Mouse (Mus musculus): ENCODE measurements around the gene Ap2a1.
A peak's percentile ranks its signal among the peaks of the same experiment; 100 is the strongest.

Gene Ap2a1

DNA sequence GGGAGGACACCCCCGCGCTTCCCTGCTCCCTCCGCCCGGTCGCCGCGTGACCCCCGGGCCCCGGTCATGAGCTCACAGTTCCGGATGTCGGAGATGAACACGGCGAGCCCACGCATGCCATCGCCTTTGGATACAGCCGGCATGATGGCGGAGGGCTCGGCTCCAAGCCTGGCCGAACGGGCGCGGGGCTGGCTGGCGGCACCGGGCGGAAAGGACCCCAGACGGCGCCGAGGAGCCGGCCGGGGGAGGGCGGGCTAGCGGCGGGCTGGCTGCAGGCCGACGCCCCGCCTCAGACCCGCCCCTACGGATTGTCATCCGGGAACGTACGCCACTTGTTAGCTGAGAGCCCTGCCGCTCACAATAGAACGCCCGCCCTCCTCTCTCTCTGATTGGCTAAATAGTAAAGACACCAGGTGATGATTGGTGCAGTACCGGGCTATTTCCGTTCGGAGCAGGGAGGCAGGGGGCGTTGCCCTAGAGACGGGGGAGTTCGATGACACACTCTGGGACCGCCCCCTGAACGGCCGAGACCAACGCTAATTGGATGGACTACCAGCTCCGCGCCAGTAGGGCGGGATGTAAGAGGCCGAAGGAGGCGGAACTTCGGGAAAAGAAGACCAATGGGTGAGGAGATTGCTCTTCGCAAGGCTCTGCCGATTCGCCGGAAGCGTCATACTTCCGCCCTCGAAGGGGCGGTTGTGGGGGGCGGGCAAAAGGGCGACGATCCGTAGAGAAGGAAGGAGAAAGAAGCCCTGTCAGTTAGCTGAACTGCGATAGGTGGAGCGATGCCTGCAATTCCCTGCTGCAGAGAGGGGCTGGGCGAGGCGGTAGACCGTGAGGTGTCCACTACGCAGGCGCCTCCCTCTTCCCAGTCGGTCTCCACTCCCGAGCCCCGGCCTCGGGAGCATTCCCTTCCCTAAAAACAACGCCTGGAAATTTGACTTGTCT lies at the start of gene Ap2a1:
Ap2a1 (minus strand) TSS at position 293 of the 948 bp plus-strand sequence.
- peak; percentile 100 for DNase-seq (ENCODE audit: low read depth, low spot score)

DNA sequence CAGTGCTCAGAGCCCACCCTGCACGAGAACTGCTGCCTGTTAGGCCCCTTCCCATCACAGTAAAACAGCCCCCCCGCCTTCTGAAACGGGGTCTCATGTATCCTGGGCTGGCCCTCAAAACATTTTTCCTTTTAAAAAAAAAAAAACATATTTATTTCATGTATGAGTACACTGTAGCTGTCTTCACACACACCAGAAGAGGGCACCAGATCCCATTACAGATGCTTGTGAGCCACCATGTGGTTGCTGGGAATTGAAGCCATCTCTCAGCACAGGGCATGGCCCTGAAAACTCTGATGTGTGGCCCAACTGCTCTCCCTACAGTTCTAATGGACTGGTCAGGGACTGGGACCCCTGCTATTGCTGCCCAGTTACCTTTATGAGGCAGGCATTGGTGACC lies 49.0 kb upstream of the Ap2a1 start:
- DNase-seq (ENCODE audit: low read depth, low spot score) = no peak

DNA sequence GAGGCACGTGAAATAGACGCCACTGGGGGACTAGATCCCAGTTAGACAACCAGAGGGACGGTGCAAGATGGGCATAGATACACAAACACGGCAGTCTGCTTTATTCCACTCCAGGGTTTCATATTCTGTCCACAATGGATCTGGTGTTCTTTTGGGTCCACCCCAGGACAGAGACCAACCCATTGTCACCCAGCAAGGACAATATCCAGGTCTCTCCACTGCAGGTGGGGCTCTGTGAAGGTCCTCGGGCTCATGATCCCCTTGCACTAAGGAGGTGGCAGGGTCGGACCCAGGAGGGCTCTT lies 45.8 kb upstream of the Ap2a1 start:
- DNase-seq (ENCODE audit: low read depth, low spot score) = no peak

DNA sequence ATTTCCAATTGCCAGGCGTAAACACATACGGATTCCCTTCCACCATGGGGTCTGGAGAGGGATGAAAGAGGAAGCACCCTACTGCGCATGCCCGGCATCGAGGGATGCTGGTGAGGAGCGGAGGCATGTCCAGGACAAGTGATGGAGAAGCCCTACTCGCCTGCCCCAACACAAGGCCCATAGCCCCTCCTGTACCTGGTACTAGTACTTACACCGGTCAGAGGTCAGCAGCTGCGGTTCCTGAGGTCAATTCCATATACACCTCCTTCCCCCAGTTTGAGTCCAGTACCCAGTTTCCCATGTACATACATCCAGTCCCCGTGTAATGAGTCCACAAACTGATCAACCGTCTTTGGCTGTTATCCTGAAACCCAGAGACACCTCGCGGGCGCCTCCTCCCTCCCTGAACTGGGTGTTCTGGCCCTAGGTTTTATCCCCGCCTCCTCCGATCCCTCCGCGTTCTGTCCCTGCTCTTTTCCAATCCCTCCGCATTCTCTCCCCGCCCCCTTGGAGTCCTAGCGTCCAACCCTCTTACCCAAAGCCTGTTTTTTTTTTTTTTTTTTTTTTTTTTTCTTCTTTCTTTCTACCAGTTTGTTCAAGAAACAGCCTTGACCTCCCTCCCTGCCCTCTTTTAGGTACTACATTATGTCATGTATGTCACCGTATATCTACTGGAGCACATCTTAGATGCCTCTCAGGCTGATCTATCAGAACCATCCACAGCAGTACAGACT lies 45.3 kb upstream of the Ap2a1 start, which contains the start of gene Cpt1c:
Cpt1c (minus strand) TSS at position 469 of the 734 bp plus-strand sequence.
- DNase-seq (ENCODE audit: low read depth, low spot score) = no peak

DNA sequence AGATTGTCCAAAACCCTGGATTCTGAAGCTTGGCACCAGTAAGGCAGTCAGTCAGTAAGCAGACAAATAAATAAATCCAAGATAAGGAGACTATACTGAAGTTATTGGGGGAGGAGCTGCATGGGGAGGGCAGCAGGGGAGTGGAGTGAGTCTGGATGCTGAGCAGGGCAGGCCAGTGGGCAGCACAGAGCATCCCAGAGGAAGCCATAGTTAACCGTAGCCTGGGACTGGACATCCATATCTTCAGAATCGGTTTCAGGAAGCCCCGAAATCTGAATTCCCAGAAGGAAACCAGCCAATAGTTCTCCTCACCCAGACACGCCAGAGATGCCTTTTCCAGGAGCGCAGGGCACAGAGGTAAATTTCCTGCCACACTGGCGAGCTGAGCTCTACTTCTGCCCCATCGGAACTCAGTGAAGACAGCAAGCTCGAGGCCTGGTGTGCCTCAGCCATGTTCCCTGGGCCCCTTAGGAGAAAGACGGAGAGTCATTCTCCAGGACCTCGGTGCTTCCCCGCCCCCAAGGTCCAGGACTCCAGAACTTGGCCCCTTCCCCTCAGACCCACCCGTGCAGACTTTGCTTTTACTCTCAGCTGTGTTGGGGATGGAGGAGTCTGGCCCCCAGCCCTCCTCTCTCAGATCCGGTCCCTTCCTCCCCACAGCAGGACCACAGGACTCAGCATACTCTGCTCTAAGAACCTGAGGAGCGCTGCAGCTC lies 44.3 kb upstream of the Ap2a1 start:
- no peak for DNase-seq (ENCODE audit: low read depth, low spot score)

DNA sequence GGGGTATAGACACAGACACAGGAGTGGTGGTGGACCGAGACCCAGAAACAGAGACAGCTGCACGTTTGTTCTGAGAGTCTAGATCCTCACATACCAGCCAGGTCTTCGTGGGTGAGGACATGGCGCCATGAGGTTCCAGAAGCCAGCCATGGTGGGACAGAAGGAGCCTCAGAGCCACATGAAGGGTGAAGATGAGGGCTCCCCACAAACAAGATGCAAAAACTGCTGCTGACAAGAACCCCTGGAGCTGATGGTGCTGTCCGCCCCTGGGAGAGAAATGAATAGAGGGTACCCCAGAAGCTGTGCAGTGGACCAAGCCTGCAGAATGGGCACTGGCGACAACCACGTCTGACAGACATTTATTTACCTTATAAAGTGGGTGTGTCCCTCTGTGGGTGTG lies 41.8 kb upstream of the Ap2a1 start:
- DNase-seq (ENCODE audit: low read depth, low spot score) = no peak

DNA sequence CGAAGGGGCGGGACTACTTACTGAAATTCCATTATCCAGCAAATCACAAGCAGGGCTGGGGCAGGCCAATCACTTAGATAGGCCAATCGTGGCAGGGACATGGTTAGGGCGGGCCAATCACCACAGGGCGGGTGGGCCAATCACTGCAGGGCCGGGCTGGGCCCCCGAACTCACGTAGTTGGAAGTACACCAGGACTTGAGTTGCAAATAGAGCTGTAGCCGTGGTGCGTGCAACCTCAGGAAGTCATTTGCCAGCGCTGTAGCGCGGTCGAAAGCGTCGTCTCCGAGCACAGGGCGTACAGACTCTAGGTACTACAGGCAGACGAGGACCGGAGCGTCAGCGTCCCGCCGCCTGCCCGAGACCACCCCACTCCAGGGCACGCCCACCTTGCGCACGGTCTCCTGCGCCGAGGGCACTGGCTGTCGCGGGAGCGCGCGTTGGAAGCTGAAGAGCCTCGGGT lies 41.0 kb upstream of the Ap2a1 start:
- peak; percentile 86 for DNase-seq (ENCODE audit: low read depth, low spot score)

DNA sequence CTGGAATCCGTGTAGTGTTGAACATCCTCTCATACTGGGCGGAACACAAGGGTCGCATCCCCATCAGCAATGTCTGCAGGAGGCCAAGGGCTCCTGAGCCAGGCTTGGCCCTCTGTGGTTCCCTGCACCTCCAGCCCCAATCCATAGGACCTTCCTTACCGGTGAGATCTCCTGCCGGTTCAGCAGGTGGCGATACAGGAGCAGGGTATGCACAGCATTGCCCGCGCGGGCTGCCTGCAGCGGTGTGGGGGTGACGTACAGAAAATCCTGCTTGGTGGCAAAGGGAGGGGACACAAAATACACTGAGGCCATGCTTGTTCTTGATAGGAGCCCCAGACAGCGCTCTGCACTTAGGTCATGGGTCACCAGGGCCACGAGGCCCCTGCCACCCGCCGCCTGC lies 37.3 kb upstream of the Ap2a1 start:
- no peak for DNase-seq (ENCODE audit: low read depth, low spot score)

DNA sequence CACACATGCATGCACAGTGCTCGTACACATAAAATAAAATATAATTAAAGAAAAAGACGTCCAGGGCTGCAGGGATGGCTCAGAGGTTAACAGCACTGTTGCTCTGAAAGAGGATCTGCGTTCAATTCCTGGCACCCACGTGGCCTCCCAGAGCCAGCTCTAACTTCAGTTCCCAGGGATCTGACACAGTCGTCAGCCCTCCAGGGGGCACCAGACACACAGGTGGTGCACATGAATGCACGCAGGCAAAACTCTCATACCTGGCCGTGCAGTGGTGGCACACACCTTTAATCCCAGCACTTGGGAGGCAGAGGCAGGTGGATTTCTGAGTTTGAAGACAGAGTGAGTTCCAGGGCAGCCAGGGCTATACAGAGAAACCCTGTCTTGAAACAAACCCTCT lies 36.7 kb upstream of the Ap2a1 start:
- DNase-seq (ENCODE audit: low read depth, low spot score) = no peak

DNA sequence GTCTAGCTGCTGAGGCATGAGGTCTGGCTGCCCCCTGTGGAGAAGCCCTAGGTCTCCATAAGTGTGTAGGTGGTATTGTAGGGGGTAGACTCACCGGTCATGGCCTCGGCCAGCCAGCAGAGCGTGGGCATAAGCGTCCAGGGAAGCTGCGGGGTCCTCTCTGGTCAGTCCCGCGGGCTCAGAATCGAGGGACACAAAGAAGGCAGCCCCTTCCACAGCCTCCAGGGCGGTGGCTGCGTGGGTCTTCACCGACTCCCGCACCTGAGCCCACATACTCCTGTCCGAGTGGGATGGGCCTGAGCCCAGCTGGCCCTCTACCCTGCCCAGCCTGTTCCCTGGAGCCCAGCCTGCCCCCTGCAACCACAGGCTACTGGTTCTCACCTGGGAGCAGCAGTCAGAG lies 35.7 kb upstream of the Ap2a1 start:
- DNase-seq (ENCODE audit: low read depth, low spot score) = no peak

DNA sequence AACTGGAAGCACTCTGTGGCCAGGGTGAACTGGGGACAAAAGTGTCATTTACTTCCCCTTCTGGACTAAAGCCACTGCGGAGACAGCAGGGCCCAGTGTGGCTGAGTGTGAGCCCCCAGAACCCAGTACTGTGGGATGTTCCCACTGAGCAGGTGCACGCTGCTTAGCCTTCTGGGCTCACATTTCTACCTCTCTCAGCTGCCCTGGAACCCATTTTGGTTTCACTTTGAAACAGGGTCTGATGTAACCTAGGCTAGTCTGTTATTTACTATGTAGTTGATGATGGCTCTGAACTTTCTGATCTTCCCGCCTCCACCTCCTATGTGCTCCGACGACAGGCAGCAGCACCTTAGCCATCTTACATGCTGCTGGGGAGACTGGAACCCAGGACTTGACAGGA lies 33.5 kb upstream of the Ap2a1 start:
- DNase-seq (ENCODE audit: low read depth, low spot score) = no peak

DNA sequence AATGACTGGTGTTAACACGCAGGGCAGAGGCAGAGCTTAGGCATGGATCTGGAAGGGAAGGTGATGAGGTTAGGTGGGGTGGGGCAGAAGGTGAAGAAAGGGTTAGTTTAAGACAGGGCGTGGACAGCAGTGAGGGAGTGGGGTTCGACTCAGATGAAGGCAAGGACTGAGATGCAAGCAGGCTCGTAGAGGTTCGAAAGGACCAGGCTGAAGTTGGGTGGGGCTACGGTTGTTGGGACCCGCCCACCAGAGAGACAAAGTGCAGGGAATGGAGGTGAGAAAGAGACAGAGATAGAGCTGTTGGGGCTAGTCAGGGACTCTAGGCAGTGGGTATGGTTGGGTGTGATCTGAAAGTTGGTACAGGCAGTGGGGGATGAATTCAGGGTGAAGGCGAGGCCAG lies 33.0 kb upstream of the Ap2a1 start:
- DNase-seq (ENCODE audit: low read depth, low spot score) = no peak

DNA sequence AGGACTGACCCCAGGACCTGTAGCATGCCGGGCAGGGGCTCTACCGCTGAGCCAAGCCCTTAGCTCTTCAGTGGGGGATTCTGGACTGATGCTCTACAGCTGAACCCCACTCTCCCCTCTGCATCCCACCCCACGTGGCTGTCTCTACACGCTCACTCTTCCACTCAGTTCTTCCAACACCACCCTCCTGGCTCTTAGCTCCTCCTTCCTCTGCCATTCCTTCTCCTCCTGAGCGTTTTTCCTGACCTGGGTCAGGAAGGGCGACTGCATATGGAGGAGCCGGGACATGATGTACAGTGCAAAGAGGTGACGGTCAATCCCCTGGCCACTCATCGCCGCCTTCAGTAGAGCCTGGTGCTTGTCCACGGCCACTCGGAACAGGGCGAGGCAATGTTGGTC lies 31.2 kb upstream of the Ap2a1 start:
- no peak for DNase-seq (ENCODE audit: low read depth, low spot score)

DNA sequence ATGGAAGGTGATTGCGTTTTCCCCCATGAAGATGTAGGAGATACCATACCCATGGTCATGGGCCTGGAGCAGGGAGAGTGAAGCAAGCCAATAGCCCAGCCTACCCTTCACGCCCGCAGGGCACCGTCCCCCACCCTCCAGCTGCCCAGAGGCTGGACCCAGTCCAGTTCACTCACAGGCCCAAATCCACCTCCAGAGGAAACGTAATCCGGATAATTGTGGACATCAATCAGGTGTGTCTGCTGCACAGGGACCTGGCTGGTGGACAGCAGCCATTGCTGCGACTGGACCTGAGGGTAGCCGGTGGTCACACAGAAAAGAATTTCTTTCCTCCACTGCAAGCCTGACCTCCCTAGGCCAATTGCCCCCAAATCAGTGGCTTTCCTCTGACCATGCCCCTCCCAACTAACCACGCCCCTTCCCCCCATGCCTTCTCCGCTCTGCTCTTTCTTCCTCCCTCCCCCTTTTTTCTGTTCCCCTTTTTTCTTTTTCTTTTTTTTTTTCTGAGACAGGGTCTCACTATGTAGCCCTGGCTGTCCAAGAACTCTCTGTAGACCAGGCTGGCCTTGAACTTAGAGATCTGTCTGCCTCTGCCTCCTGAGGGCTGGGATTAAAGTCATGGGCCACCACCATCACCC lies 30.7 kb upstream of the Ap2a1 start:
- DNase-seq (ENCODE audit: low read depth, low spot score) = no peak

DNA sequence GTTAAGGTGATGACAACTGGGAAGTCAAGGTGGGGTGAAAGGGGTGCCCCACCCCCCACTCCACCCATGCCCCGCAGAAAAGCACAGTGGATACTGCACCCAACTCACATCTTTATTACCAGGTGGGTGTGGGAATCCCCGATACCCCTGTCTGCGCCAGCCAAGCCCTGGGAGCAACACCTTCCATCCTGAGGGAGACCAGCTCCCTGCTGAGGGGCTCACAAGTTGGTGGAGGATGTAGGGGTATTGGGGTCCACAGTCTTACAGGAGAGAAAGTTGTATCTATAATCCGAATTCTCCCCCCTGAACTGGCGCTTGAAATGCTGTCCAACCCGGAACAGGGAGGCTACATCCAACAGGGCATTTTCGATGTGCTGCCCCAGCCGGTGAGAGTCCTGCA lies 30.0 kb upstream of the Ap2a1 start:
- no peak for DNase-seq (ENCODE audit: low read depth, low spot score)

DNA sequence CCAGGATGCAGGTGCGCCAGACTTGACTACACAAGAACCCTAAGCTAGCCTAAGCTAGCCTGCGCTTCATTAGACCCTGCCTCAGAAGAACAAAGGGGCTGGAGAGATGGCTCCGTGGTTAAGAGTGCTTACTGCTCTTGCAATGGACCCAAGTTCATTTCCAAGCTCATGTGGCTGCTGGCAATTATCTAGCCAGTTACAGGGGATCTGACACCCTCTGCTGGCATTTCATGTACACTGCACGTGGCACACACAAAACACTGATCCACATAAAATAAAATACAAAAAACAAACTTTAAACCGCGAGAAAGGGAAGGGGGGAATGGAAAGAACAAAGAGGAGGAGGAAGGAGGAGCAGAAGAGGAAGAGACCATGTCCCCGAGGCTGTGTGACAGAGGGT lies 28.9 kb upstream of the Ap2a1 start:
- DNase-seq (ENCODE audit: low read depth, low spot score) = no peak

DNA sequence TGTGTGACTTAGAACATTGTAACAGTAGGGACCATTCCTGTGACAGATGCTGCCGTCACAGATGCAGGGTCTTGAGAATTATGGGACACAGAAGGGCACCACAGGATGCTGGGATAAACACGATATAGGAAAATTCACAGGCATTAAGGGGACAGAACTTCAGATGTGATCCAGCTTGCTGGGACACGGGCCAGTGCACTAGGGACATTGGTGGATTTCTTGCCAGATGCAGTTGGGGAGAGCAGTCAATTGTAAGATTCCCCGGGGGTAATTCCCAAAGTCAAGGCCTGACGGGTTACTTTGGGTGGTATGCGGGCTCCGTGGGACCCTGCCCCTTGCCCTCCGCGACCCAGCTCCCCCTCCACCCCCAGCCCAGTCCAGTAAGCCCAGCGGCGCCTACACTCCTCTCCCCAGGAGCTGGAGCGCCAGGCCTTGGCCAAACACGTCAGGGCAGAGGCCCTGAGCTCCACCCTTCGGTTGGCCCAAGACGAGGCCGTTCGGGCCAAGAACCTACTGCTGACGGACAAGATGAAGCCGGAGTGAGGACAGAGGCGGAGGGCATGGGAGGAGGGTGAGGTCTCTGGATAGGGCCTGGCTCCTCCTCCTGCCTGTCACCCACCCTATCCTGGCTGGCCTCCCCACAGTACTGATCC lies 28.0 kb upstream of the Ap2a1 start:
- DNase-seq (ENCODE audit: low read depth, low spot score) = no peak

DNA sequence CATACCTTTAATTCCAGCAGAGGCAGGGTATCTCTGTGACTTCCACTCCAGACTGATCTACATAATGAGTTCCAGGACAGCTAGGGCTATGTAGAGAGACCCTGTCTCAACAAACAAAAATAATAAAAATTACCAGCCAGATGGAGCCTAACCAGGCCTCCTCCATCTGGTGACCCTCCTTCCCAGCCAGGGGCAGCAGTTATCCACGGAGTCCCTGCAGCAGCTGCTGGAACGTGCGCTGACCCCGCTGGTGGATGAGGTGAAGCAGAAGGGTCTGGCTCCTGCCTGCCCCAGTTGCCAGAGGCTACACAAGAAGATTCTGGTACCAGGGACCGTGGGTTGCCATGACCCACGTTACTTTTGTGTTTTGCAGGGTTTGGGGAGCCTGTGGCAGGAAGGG lies 27.0 kb upstream of the Ap2a1 start:
- no peak for DNase-seq (ENCODE audit: low read depth, low spot score)

DNA sequence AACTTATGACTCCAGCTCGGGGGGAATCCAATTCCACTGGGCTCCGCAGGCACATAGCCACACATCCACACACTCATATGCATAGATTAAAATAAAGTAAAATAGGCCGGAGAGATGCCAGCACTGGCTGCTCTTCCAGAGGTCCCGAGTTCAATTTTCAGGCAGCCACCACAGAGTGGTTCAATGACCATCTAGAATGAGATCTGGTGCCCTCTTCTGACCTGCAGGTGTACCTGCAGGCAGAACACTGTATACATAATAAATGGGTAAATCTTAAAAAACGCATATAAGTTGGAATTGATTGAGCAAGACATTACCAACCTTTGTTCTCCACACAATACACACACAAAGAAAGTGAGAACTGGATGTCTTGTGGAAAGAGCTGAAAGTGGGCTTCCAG lies 26.3 kb upstream of the Ap2a1 start:
- peak; percentile 53 for DNase-seq (ENCODE audit: low read depth, low spot score)

DNA sequence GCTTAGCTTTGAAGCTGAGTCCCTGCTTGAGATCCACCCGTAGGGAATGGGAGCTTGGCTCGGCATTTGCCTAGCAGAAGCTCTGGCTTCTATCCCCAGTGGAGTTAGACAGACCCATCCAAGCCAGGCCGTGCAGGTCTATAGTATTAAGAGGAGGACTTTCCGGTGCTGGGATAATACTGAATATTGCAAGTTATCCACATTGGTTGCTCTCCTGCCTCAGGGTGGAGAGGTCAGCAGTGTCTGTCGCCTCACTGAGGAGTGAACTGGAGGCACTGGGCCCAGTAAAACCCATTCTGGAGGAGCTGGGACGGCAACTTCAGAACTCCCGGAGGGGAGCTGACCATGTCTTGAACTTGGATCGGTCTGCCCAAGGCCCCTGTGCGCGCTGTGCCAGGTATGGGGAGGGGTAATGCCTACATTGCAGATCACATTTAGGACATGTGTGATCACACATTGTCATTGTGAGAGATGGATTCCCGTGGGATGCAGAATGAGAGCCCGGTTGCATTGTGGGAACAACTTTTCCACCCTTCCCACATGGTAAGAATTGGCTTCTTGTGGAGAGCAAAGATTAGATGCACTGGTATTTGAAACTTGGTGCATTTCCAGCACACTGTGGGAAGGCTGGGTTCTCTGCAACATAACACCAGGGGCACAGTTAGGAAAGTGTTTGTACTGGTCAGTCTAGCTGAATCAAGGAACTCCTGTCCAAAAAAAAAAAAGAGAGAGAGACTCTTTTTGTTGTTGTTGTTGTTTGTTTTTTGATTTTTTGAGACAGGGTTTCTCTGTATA lies 25.0 kb upstream of the Ap2a1 start:
- DNase-seq (ENCODE audit: low read depth, low spot score) = no peak
